Mouse (Mus musculus) embryonic facial prominence, embryonic 14.5 days (tissue): ENCODE results near the gene Cpvl. TPM values are rescaled to one million over a fixed set of nuclear protein-coding genes. Genes with fewer than 3 reads are reported as not detected.

Source experiments
- ATAC-seq: fragments of 200-750 bp; cut with Nextera tagmentation; 2 replicates; pipeline ENCODE4 v1.8.0; 2017; ENCODE audit warnings: low read depth, moderate number of reproducible peaks, moderate TSS enrichment
- DNase-seq: peaks from one replicate; pipeline ENCODE4 v3.0.0-alpha.2; 2015; ENCODE audit warnings: low spot score
- H3K27ac ChIP-seq: fragments of 300-500 bp; sonication (generic); replicated peaks from 2 replicates; pipeline ENCODE4 v1.5.1; 2014; ENCODE audit warnings: low read depth, mild to moderate bottlenecking, low read length, moderate library complexity
- H3K27me3 ChIP-seq: fragments of 300-500 bp; sonication (generic); replicated peaks from 2 replicates; pipeline ENCODE4 v1.6.1; 2014; ENCODE audit warnings: low read length; ENCODE audit not compliant: control insufficient read depth, insufficient read depth
- H3K36me3 ChIP-seq: fragments of 300-500 bp; sonication (generic); 2 replicates; pipeline ENCODE4 v1.6.1; 2014; ENCODE audit warnings: low read length, mixed read lengths; ENCODE audit not compliant: control insufficient read depth, insufficient read depth
- H3K4me1 ChIP-seq: fragments of 300-500 bp; sonication (generic); 2 replicates; pipeline ENCODE4 v1.6.1; 2014; ENCODE audit warnings: antibody characterized with exemption, low read length; ENCODE audit not compliant: control insufficient read depth, insufficient read depth
- H3K4me2 ChIP-seq: fragments of 300-500 bp; sonication (generic); 2 replicates; pipeline ENCODE4 v1.6.1; 2014; ENCODE audit warnings: low read depth, mild to moderate bottlenecking, low read length, moderate library complexity, mixed read lengths
- H3K4me3 ChIP-seq: fragments of 300-500 bp; sonication (generic); 2 replicates; pipeline ENCODE4 v1.5.1; 2014; ENCODE audit warnings: low read depth, mild to moderate bottlenecking, low read length
- H3K9ac ChIP-seq: fragments of 300-500 bp; sonication (generic); 2 replicates; pipeline ENCODE4 v1.6.1; 2014; ENCODE audit warnings: low read depth, mild to moderate bottlenecking, low read length, moderate library complexity, mixed read lengths
- H3K9me3 ChIP-seq: fragments of 300-500 bp; sonication (generic); 2 replicates; pipeline ENCODE4 v1.6.1; 2016; ENCODE audit warnings: low read length; ENCODE audit not compliant: control insufficient read depth
- WGBS: fragments of 180-500 bp; shearing (Covaris S2); extraction: QIAGEN DNeasy Blood & Tissue Kit; methylation state at CpG from one replicate; pipeline ENCODE4 v1.1.7; 2014; 5-methylcytosine and 5-hydroxymethylcytosine counted together
- polyA plus RNA-seq: library from polyadenylated mRNA; unstranded; fragments of >200 nt; fragmentation: Nextera tagmentation; extraction: Ambion mirVana; gene quantifications from 2 replicates; pipeline ENCODE4 v1.2.1, GENCODE M21; 2014

Gene Cpvl
- polyA plus RNA-seq, 1 experiment from 2014 or later: not detected

- H3K4me2 ChIP-seq: no peak overlapping the region
- ATAC-seq (no peak), DNase-seq (peak; percentile 43)
- H3K27ac ChIP-seq: no peak overlapping the region
- H3K9me3 ChIP-seq: no peaks in the 10 kb centered on the region
- no peak overlapping the region for H3K4me3 ChIP-seq
- no peaks in the 10 kb centered on the region for H3K36me3 ChIP-seq
- no peaks in the 10 kb centered on the region for H3K27me3 ChIP-seq
- no peak overlapping the region for H3K9ac ChIP-seq
- 48% methylated on average over 8 of the region's 8 CpGs for WGBS
- peaks cover 27% of the 10 kb centered on the region for H3K4me1 ChIP-seq
These were observed 76.7 kb downstream of the Cpvl start for GRCm38 (mm10) chr6:53901741-53902140.

DNA sequence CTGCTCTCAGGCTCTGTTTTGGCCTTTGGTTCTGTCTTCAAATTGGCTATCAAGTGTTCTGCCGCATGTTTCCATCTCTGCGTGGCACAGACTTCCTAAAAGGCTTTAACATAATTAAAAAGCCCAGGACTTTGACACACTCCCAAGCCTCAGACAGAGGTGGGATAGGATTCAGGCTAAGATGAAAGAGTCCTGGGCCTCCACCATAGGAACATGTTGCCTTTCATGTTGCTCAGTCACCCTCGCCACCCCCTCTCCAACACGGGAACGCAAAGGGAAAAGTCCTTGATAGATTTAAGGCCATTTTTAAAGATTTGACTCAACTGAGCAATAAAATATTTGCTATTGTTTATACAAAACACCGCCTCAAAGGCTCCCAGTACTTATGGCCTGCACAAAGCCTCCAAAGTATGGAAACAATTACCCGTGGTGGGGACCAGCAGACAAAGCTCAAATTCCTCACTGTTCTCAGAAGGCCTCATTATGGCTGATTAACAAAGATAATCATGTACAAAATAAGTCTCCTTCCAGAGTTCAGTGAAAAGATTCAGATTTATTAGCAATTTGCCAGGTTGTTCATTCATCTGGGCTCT, 80.5 kb downstream of the Cpvl start:
- H3K4me2 ChIP-seq: no peak overlapping the region
- H3K9me3 ChIP-seq: no peaks in the 10 kb centered on the region
- H3K4me1 ChIP-seq: peaks cover 4% of the 10 kb centered on the region; the same call in 1 of the 2 replicates
- H3K27me3 ChIP-seq: no peaks in the 10 kb centered on the region
- no peak overlapping the region for H3K4me3 ChIP-seq
- 34% methylated on average over 7 of the region's 7 CpGs for WGBS
- H3K27ac ChIP-seq: 0 out of 2 replicates have a peak overlapping the region, but pooled peaks have one; percentile 18
- no peaks in the 10 kb centered on the region for H3K36me3 ChIP-seq
- ATAC-seq (no peak), DNase-seq (peak; percentile 56)
- H3K9ac ChIP-seq: no peak overlapping the region

DNA sequence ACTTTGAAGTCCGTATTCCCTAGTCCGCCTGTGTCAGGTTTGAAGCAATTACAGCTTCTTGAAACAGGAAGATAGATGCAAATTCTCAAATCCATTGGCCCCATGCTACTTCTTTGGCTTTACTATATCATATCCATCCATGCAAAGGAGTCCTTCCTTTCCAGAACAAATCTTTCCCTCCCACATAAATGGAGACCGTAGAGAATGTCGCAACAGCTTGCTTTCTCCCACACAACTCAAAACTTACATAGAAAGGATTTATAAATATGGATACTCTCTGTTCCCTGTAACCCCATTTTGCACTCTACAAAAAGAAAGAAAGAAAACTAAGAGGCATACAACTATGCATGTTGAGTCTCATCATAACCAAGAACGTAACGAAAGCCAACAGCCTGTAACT, 81.3 kb downstream of the Cpvl start:
- Histone ChIP-seq H3K27ac (no peak overlapping the region), H3K9me3 (no peaks in the 10 kb centered on the region)
- DNase-seq: no peak

GRCm38 (mm10) chr6:53893731-53894130, 84.7 kb downstream of the Cpvl start:
- no peak overlapping the region for H3K9ac ChIP-seq
- H3K36me3 ChIP-seq: no peaks in the 10 kb centered on the region
- H3K27me3 ChIP-seq: no peaks in the 10 kb centered on the region
- H3K27ac ChIP-seq: no peak overlapping the region
- 67% methylated on average over 3 of the region's 3 CpGs for WGBS
- DNase-seq: no peak
- no peak for ATAC-seq
- no peak overlapping the region for H3K4me3 ChIP-seq
- H3K4me1 ChIP-seq: no peaks in the 10 kb centered on the region; the same call in 1 of the 2 replicates
- H3K4me2 ChIP-seq: no peak overlapping the region
- no peaks in the 10 kb centered on the region for H3K9me3 ChIP-seq

More for the DNA sequence above, 81.3 kb downstream of the Cpvl start:
- Histone ChIP-seq H3K4me1 (peaks cover 4% of the 10 kb centered on the region; the same call in 1 of the 2 replicates), H3K4me2 (no peak overlapping the region), H3K4me3 (no peak overlapping the region), H3K27me3 (no peaks in the 10 kb centered on the region), H3K9ac (no peak overlapping the region), H3K36me3 (no peaks in the 10 kb centered on the region)
- 86% methylated on average over 6 of the region's 6 CpGs for WGBS
- ATAC-seq: no peak

GRCm38 (mm10) chr6:53891109-53891508, 87.4 kb downstream of the Cpvl start:
- Histone ChIP-seq H3K4me3 (no peak overlapping the region), H3K27me3 (no peaks in the 10 kb centered on the region), H3K27ac (no peak overlapping the region), H3K36me3 (no peaks in the 10 kb centered on the region), H3K4me1 (no peaks in the 10 kb centered on the region; the same call in 1 of the 2 replicates), H3K4me2 (no peak overlapping the region), H3K9ac (no peak overlapping the region), H3K9me3 (no peaks in the 10 kb centered on the region)
- DNase-seq (no peak), ATAC-seq (no peak)
- 38% methylated on average over 3 of the region's 3 CpGs for WGBS

GRCm38 (mm10) chr6:53884931-53885330, 93.5 kb downstream of the Cpvl start:
- no peak for ATAC-seq
- Histone ChIP-seq H3K9me3 (no peaks in the 10 kb centered on the region), H3K36me3 (no peaks in the 10 kb centered on the region), H3K27me3 (no peaks in the 10 kb centered on the region), H3K4me1 (peaks cover 33% of the 10 kb centered on the region), H3K4me2 (no peak overlapping the region), H3K4me3 (no peak overlapping the region), H3K27ac (no peak overlapping the region), H3K9ac (no peak overlapping the region)
- 61% methylated on average over 4 of the region's 4 CpGs for WGBS
- DNase-seq: no peak

DNA sequence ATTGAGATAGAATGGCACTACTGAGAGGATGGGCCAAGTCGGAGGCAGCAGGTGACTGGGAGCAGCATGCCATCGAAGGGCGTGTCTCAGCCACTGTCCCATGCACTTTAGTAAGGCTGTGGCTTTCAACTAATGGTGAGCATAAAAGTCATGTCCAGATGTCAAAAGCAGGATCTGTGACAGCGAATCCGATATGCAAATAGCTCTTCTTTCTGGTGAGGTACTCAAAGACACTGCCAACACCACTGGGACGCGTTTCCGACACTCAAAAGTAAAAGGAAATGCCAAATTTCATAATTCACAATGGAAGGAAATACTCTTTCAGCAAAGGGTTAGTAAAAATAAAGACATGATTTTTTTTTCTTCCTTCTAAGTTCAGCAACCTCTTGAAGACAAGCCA, 94.0 kb downstream of the Cpvl start:
- Histone ChIP-seq H3K9ac (no peak overlapping the region), H3K9me3 (no peaks in the 10 kb centered on the region), H3K27me3 (no peaks in the 10 kb centered on the region), H3K4me1 (peaks cover 33% of the 10 kb centered on the region), H3K27ac (no peak overlapping the region), H3K4me2 (no peak overlapping the region), H3K4me3 (no peak overlapping the region), H3K36me3 (no peaks in the 10 kb centered on the region)
- DNase-seq (no peak), ATAC-seq (no peak)
- 86% methylated on average over 8 of the region's 8 CpGs for WGBS

DNA sequence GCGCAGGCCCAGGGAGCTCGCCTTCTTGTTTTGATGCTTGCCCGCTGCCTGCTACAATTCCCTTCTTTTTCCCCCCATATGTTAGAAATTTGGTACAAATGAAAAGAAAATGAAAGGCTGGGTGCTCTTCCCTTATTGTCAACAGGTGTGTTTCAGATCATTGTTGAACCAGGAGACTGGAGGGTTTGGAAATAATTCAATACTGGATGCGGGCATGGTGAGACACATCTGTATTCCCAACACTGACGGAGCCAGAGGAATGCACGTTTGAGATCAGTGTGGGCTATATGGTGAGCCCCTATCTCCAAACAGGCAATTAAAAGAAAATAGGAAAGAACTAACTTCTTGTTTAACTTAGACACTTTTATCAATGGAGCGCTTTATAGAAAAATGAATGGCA, 95.1 kb downstream of the Cpvl start:
- no peaks in the 10 kb centered on the region for H3K36me3 ChIP-seq
- no peaks in the 10 kb centered on the region for H3K9me3 ChIP-seq
- H3K4me1 ChIP-seq: peaks cover 33% of the 10 kb centered on the region
- 50% methylated on average over 7 of the region's 7 CpGs for WGBS
- no peak overlapping the region for H3K9ac ChIP-seq
- no peak overlapping the region for H3K4me2 ChIP-seq
- H3K27me3 ChIP-seq: no peaks in the 10 kb centered on the region
- DNase-seq (no peak), ATAC-seq (no peak)
- H3K27ac ChIP-seq: no peak overlapping the region
- no peak overlapping the region for H3K4me3 ChIP-seq

DNA sequence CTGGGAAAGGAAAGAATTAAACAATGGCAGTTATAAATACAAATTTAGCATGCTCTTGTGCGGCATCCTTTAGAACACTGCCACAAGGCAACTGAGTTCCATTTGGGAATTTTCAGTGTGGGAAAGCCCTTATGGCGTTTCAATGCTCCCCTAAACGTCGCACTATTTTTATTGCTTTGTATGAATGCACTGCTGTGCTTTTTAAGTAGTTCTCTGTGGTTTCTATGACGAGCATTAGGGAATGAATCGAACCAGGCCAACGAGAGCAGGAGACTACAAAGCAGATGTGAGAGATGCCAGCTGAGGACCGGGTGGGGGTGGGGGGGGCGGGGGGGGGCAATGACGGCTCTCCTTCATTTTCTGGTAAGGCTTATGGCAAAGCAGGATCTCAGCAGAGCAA, 96.8 kb downstream of the Cpvl start:
- no peaks in the 10 kb centered on the region for H3K27me3 ChIP-seq
- H3K4me2 ChIP-seq: peak overlapping the region; percentile 28; the same call in 1 of the 2 replicates
- ATAC-seq (no peak), DNase-seq (no peak)
- no peaks in the 10 kb centered on the region for H3K9me3 ChIP-seq
- H3K9ac ChIP-seq: no peak overlapping the region
- H3K4me1 ChIP-seq: peaks cover 33% of the 10 kb centered on the region
- no peaks in the 10 kb centered on the region for H3K36me3 ChIP-seq
- 0 out of 2 replicates have a peak overlapping the region, but pooled peaks have one; percentile 22 for H3K27ac ChIP-seq
- WGBS: 26% methylated on average over 10 of the region's 10 CpGs
- no peak overlapping the region for H3K4me3 ChIP-seq
